Mouse (Mus musculus) heart, adult 2 months (tissue): ENCODE measurements at regions not wholly inside any gene's neighbourhood (a gene's known extent, or its start where the extent isn't known, plus 50 kb on each side); places are given as distances from the start of the nearest gene placed in this dataset.

ENCODE experiments used
- DNase-seq, 2 experiments: peaks; one replicate each; pipeline ENCODE4 v3.0.0; 2021
- H3K27ac ChIP-seq: fragments of 200-600 bp; 2 replicates; pipeline ENCODE4 v1.8.1; 2022
- H3K27me3 ChIP-seq: fragments of 200-500 bp; 2 replicates; pipeline ENCODE4 v1.6.1; 2012; ENCODE audit warnings: mild to moderate bottlenecking, low read length, inconsistent platforms, mixed read lengths; ENCODE audit not compliant: control insufficient read depth, insufficient read depth
- H3K36me3 ChIP-seq: fragments of 200-500 bp; 2 replicates; pipeline ENCODE4 v1.6.1; 2012; ENCODE audit warnings: low read length, inconsistent platforms; ENCODE audit not compliant: control insufficient read depth, insufficient read depth
- H3K4me1 ChIP-seq: fragments of 200-500 bp; 2 replicates; pipeline ENCODE4 v1.6.1; 2011; ENCODE audit warnings: low read length; ENCODE audit not compliant: control insufficient read depth, insufficient read depth
- H3K4me3 ChIP-seq: fragments of 200-600 bp; 2 replicates; pipeline ENCODE4 v1.8.1; 2022
- H3K79me2 ChIP-seq: fragments of 200-500 bp; replicated peaks from 2 replicates; pipeline ENCODE4 v1.6.1; 2012; ENCODE audit warnings: mild to moderate bottlenecking, inconsistent platforms, low read length, moderate library complexity, mixed read lengths; ENCODE audit not compliant: control insufficient read depth, insufficient read depth
- H3K9ac ChIP-seq: fragments of 200-500 bp; 2 replicates; pipeline ENCODE4 v1.6.1; 2012; ENCODE audit warnings: low read depth, mild to moderate bottlenecking, control low read depth, inconsistent platforms, low read length, mixed read lengths
- CTCF ChIP-seq: fragments of 200-600 bp; IDR thresholded peaks from 2 replicates; pipeline ENCODE4 v1.8.1; 2022; ENCODE audit warnings: antibody characterized with exemption, mild to moderate bottlenecking, moderate library complexity
- EP300 ChIP-seq: fragments of 200-500 bp; IDR thresholded peaks from 2 replicates; pipeline ENCODE4 v1.6.1; 2011; ENCODE audit warnings: low read depth, low read length, control low read depth; ENCODE audit not compliant: insufficient read depth
- POLR2A ChIP-seq: fragments of 200-500 bp; IDR thresholded peaks from 2 replicates; pipeline ENCODE4 v1.6.1; 2011; ENCODE audit warnings: mild to moderate bottlenecking, low read depth, low read length, control low read depth; ENCODE audit not compliant: insufficient read depth
- WGBS: fragments of 180-500 bp; shearing (Covaris S2); methylation state at CpG from one replicate; pipeline ENCODE4 v1.1.7; 2018; 5-methylcytosine and 5-hydroxymethylcytosine counted together
- intact Hi-C: fragments of 180-260 bp; cut with DNase I; formaldehyde crosslinking; loops from one replicate; pipeline ENCODE4 v1.15.1; 2025

DNA sequence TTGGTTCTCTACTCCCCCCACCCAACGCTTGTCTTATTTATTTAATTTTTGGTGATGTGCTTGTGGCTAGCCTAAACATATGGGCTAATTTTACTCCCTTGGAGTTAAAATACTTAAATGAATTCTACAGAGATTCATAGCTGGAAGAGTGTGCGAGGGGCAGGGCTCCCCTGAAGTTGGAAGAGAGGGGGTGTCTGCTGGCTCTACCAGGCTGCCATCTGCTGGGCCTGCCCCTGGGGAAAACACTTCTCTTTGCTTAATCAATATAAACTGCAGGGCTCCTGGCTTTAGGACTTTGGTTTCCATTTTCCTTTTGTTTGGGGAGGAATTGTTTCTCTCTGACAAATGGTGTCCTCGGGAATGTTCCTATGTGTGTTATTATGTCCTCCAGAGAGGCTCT is 92.5 kb upstream of the Kcnd3 start:
- intact Hi-C loops: no loop called here
- H3K4me1 ChIP-seq: no peaks in the 10 kb centered on the region
- no peaks in the 10 kb centered on the region for H3K36me3 ChIP-seq
- no peaks in the 10 kb centered on the region for H3K79me2 ChIP-seq
- TF ChIP-seq EP300: no peak
- TF ChIP-seq POLR2A: no peak
- no peak for TF ChIP-seq CTCF
- no peak overlapping the region for H3K27ac ChIP-seq
- WGBS: 69% methylated on average over 3 of the region's 3 CpGs
- no peak overlapping the region for H3K9ac ChIP-seq
- no peak overlapping the region for H3K4me3 ChIP-seq
- H3K27me3 ChIP-seq: no peaks in the 10 kb centered on the region
- no peak for DNase-seq

DNA sequence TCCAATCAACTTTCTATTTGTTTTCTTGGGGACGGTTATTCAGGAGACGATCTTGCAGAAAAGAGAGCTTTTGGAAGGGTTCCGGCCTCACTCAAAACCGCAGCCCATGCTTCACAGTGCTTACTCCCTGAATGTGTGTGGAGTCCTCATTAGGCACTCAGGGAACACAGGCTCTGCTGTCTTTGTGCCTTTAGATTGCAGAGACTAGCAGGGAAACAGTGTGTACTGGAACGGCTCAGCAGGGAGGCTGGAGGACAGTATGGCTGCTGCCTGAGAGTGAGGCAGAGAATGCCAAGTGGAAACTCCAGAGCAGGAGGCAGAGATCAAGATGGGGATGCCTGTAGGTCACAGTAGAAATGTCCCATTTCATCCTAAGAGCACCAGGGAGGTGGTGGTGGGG is 87.4 kb upstream of the Kcnd3 start:
- Histone ChIP-seq H3K27me3 (no peaks in the 10 kb centered on the region), H3K9ac (no peak overlapping the region), H3K79me2 (no peaks in the 10 kb centered on the region), H3K4me1 (no peaks in the 10 kb centered on the region), H3K36me3 (no peaks in the 10 kb centered on the region), H3K27ac (no peak overlapping the region), H3K4me3 (no peak overlapping the region)
- intact Hi-C loops: no loop called here
- 83% methylated on average over 5 of the region's 5 CpGs for WGBS
- no peak for TF ChIP-seq POLR2A
- no peak for TF ChIP-seq EP300
- no peak for TF ChIP-seq CTCF
- no peak for DNase-seq

DNA sequence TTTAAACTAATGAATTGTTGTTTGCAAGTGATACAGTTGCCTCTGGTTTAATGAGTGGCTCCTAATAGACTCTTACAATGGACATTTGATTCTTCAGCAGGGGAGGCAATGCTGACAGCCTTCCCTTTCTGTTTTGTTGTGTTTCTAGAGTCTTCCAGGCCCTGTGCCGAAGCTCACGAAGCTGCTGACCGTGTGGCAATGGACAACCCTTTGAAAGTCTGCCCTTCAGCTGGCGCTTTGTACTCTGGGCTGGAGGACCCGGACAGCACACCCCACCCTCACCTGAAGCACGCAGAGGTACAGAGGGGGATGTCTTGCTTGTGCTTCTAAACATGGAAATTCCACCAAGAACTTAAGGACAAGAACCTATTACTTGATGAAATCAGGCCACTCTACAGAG is 85.3 kb upstream of the Kcnd3 start:
- Histone ChIP-seq H3K27me3 (no peaks in the 10 kb centered on the region), H3K79me2 (no peaks in the 10 kb centered on the region), H3K9ac (no peak overlapping the region), H3K36me3 (no peaks in the 10 kb centered on the region), H3K4me3 (no peak overlapping the region), H3K4me1 (no peaks in the 10 kb centered on the region), H3K27ac (no peak overlapping the region)
- no peak for DNase-seq
- TF ChIP-seq EP300: no peak
- no peak for TF ChIP-seq POLR2A
- intact Hi-C loops: no loop called here
- WGBS: 87% methylated on average over 6 of the region's 6 CpGs

DNA sequence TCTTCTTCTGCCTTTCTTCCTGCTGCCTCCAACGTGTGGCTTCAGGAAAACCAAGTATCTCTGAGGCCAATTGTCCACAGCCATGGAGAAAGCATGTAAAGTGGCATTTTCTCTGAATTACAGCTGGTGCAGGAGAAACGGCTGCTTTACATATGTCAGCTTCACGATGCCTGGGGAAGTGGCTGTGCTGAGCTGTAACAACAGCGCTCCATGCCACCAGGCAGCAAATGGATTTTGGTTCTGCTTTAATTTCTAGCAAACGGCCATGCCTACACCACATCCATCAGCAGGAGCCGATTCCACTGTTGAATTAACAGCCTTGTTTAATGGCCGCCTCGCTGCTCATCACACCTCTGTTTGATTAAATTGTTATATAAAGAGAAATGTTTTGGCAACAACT is 84.2 kb upstream of the Kcnd3 start:
- DNase-seq: no peak
- 78% methylated on average over 8 of the region's 8 CpGs for WGBS

DNA sequence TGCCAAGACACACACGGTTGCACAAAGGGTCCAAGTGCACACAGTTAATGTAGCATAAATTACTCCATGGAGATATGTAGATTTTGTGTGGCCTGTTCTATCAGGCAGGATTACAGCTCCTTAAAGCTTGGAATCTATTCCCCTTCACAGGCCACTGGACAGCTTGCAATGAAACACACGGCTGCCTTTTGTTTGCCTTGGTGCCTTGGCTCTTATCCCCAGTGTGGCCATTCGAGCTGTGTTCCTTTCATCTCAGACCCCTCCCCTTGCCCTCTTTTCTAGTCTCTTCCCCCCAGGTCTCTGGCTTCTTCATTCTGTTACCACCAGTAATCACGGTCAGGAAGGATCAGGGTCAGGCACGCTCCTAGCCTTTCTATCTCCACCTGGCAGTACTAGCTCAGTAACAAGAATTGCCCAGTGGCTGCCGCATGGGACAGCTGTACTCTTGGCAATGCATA is 79.7 kb upstream of the Kcnd3 start:
- H3K79me2 ChIP-seq: no peaks in the 10 kb centered on the region
- peaks cover 2% of the 10 kb centered on the region; the same call in 1 of the 2 replicates for H3K4me1 ChIP-seq
- H3K4me3 ChIP-seq: no peak overlapping the region
- H3K27me3 ChIP-seq: no peaks in the 10 kb centered on the region
- H3K9ac ChIP-seq: no peak overlapping the region
- no peaks in the 10 kb centered on the region for H3K36me3 ChIP-seq
- no peak for DNase-seq
- H3K27ac ChIP-seq: no peak overlapping the region
- 74% methylated on average over 6 of the region's 6 CpGs for WGBS
- intact Hi-C loops: no loop called here
- TF ChIP-seq POLR2A: no peak
- TF ChIP-seq CTCF: no peak
- no peak for TF ChIP-seq EP300

More for the DNA sequence above, 84.2 kb upstream of the Kcnd3 start:
- Histone ChIP-seq H3K4me1 (no peaks in the 10 kb centered on the region), H3K27me3 (no peaks in the 10 kb centered on the region), H3K27ac (no peak overlapping the region), H3K79me2 (no peaks in the 10 kb centered on the region), H3K36me3 (no peaks in the 10 kb centered on the region), H3K4me3 (no peak overlapping the region), H3K9ac (no peak overlapping the region)
- intact Hi-C loops: no loop called here
- TF ChIP-seq POLR2A (no peak), CTCF (no peak), EP300 (no peak)

DNA sequence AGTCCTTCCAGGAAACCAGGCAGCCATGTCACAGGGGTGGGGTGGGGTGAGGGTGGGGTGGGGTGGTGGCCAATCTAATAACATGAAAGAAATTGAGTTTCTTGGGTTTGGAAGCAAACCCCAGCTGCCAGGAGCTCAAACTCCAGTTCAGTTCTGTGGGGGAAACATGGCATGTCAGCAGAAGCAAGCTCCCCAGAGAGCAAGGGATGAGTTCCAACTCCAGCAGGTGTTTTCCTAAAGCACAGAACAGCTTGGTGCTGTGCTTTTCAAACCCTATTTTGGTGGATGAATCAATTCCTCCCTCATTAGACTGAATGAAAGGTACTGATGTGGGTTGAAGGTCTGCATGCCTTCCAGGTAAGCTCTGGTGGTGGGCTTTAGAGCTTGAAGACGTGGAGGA is 77.8 kb upstream of the Kcnd3 start:
- 89% methylated on average over 1 of the region's 1 CpGs for WGBS
- TF ChIP-seq EP300: no peak
- no peak for TF ChIP-seq CTCF
- TF ChIP-seq POLR2A: no peak
- Histone ChIP-seq H3K9ac (no peak overlapping the region), H3K4me1 (peaks cover 2% of the 10 kb centered on the region; the same call in 1 of the 2 replicates), H3K79me2 (no peaks in the 10 kb centered on the region), H3K27me3 (no peaks in the 10 kb centered on the region), H3K27ac (no peak overlapping the region), H3K4me3 (no peak overlapping the region), H3K36me3 (no peaks in the 10 kb centered on the region)
- intact Hi-C loops: no loop called here
- DNase-seq: no peak

DNA sequence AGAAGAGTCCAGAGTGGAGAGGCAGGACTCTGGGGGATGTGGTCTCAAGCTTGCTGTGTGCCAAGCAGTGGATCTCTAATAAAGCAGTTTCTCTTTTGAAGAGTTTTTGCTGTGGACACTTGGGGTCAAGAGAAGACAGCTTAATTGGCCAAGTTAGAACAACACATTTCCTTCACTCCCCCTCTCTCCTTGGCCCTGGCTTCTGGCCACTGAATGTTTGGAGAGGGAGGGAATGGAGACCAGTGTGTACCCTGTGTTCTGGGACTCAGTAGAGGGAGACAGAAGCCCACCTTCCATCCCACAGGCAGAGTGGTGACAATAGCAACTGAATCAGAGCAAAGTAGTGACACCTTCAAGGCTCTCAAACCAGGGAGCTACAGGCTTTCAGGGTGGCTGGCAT is 77.3 kb upstream of the Kcnd3 start:
- Histone ChIP-seq H3K9ac (no peak overlapping the region), H3K4me3 (no peak overlapping the region), H3K36me3 (no peaks in the 10 kb centered on the region), H3K27me3 (no peaks in the 10 kb centered on the region), H3K4me1 (peaks cover 2% of the 10 kb centered on the region; the same call in 1 of the 2 replicates), H3K27ac (peak overlapping the region; percentile 92), H3K79me2 (no peaks in the 10 kb centered on the region)
- TF ChIP-seq POLR2A (no peak), EP300 (no peak), CTCF (no peak)
- intact Hi-C loops: no loop called here
- peak in 1 of 2 experiments; percentile 8 for DNase-seq
